Mouse (Mus musculus) gastrocnemius, postnatal 36 days (tissue): ENCODE measurements around the gene Gps1. TPM values are rescaled to one million over a fixed set of nuclear protein-coding genes. Genes with fewer than 3 reads are reported as not detected.
"Not testable (repeated sequence)": the region's sequence is repeated elsewhere in the genome, so short reads cannot be mapped to it uniquely, and the experiment has no call there.

Experiments used
- DNase-seq, 2 experiments: peaks; one replicate each; pipeline ENCODE4 v3.0.0; 2022
- intact Hi-C: fragments of 180-260 bp; cut with DNase I; formaldehyde crosslinking; loops from one replicate; pipeline ENCODE4 v1.15.1; 2025
- total RNA-seq, 2 experiments: library from RNA; stranded (reverse); gene quantifications; 2 replicates each; pipeline ENCODE4 v1.2.3; 2021

The Gps1 gene
- total RNA-seq, 2 experiments from 2014 or later: 52.6 to 52.7 TPM

DNA sequence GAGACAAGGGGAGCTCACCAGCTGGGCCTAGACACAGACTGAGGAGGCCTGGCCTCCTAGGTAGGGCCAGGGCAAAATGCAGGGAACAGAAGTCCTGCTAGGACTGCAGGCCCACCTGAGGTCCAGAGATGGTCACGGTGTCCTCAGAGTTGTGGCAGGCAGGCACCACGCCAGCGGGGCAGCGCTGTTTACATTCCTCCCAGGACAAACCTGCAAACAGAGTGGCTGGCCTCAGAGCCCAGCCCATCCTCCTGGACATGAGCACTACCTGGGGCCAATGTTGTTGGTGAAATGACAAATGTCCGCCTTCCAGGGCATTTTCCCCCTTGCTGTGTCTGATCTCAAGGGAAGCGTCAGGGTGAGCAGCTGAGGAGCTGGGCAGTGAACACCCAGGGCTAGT is 33.3 kb downstream of the Gps1 start:
- DNase-seq: no peak
- intact Hi-C loops: no loop called here

DNA sequence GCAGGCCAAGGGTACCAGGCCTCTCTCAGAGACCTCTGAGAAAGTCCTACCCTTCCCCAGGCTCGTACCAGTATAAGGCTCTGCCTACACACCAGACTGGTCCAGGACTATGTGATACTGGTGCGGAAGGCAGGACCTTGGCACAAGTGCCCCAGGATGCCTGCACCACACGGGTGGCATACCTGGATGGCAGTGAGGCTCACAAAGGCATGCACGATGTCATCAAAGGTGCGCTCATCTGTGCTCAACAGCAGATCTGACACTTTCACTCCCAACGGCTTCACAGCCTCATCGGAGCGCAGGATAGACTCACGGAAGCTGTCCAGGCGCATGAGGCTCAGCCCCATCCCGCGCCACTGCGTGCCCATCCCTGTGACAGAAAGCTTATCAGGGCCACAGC is 34.2 kb downstream of the Gps1 start:
- intact Hi-C loops: no loop called here

DNA sequence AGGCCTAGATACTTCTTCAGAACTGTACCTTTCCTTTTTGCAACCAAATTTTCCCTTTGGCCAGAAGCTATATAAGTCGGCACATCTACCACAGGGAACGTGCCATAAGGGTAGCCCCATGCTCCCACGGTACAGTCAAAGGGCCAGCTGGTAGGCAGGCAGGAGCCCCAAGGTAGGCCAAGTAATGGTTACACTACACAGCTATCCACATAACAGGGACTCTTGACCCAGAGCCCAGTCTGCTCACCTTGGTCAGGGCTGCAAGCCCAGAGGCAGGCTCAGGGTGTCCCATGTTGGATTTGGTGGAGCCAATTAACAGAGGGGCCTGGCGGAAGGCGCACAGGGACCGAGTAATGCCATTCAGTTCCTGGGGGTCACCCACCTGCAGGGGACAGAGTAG is 35.5 kb downstream of the Gps1 start:
- no peak for DNase-seq
- intact Hi-C loops: no loop called here

More for the DNA sequence above, 34.2 kb downstream of the Gps1 start:
- no peak for DNase-seq

DNA sequence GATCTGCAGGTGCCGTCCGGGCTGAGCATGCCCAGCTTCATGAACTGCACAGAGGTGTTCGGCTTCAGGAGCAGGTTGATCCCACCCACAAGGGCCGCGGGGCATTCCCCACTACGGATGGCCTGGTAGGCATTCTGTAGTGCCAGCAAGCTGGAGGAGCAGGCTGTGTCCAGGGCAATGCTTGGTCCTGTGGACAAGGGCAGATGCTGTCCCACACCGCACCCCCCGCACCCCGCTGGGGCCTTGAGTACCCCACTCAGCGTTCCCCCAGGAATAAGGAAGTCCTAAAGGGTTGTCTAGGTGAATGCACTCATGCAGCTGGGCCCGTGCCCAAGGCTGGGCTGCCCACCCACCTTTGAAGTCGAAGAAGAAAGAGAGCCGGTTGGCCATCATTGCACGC is 36.5 kb downstream of the Gps1 start:
- intact Hi-C loops: no loop called here
- DNase-seq: no peak

DNA sequence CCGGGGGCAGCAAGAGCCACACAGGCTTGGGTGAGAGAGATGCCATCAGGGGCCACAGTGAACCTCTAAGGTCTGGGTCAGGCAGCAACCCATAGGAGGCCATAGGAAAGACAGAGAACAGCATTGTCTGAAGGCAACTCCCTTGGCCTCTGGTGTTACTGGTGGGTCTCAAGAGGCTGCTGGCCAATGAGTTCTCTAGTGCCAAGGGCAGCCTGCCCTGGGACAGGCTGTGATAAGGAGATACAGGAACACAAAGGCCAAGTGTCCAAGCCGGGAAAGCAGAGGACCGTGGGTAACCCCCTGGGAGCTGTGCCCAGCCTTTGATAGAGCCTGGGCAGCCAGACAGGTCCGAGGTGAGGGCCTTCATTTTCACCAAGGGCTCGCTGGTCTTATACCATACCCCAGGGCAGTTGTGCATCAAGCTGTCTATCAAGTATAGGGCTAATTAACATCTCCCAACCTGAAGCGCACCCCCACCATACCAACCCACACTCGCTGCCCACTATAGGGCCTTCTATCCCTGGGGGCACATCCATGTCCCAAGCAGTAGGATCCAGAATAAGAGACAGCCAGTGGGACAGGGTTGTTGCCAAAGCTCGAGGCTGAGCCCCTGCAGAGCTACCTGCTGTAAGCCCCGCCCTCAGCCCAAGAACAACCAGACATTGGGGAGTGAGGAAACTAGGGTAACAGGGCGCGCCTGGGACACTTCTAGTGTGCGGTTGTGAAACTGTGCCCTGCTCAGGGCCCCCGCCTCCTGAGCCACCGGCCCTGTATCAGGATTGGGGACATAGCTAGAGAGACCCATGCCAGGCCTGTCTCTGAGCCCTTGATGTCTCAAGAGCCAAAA is 37.2 kb downstream of the Gps1 start:
- intact Hi-C loops: no loop called here
- DNase-seq: no peak

DNA sequence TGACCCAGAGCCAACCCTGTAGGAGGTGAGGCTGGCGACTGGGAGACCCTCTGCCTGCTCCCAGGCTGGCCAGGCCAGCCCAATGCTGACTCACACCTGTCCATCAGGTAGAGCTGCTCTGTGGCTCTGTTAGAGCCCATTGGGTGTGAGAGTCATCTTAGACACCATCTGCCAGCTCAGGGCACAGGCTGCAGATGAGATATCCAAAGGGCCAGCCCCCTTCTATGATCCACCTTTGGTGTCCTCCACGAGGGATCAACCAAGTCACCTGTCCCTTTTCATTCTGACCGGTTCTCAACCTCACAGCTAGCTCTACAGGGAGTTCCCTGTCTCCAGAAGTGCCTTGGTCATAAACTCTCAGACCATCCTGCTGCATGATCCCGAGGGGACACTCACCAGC is 38.2 kb downstream of the Gps1 start:
- no peak for DNase-seq
- intact Hi-C loops: no loop called here

DNA sequence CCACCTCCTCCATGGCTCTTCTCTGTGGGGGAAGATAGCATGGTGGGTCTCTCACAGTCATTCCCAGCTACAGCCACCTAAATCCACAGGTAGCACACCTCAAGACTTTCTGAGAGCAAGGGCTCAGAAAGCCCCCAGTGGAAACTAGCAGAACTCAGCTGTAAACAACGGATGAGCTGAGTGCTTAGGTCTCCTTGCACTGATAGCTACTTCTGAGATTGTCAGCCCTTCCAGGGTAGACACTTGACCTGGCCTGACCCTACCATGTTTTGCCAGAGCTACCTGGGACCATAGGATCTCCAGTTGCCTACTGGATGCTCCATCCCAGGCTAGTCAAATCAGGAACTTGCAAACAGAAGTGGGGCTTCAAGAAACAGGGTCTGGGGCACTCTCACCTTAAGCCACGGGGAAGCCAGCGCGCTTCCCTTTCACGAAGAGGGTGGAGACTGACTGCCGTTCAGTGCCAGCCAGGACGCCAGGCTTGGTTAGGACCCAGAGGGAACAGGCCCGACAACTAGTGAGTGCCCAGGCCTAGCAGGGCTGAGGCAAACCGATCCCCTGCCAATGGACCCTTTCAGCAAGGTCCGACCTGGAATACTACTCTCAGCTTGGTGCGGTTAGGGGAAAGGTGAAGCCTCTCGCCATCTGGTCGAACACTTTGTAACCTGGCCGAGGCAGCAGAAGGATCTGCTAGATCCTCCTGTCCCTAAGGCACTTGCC is 38.9 kb downstream of the Gps1 start:
- intact Hi-C loops: no loop called here
- DNase-seq: no peak

DNA sequence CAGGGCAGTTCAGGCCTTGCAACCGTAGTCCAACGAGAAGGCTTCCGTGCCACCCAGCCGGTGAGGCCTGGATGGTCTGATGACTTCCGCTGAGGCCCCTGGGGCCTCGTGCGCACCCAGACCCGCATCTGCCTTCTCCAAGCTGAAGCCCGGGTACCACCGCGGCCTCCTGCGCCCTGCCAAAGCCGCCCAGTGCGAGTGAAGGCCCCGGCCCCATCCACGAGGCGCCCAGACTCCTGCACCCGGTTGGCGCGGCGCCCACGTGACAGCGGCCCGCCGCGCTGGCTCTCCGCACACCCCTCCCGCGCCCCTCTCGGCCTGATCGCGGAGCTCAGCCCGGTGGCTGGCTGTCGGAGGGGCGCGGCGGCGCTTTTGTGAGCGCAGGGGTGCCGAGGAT is 39.5 kb downstream of the Gps1 start:
- intact Hi-C loops: no loop called here
- DNase-seq: no peak

DNA sequence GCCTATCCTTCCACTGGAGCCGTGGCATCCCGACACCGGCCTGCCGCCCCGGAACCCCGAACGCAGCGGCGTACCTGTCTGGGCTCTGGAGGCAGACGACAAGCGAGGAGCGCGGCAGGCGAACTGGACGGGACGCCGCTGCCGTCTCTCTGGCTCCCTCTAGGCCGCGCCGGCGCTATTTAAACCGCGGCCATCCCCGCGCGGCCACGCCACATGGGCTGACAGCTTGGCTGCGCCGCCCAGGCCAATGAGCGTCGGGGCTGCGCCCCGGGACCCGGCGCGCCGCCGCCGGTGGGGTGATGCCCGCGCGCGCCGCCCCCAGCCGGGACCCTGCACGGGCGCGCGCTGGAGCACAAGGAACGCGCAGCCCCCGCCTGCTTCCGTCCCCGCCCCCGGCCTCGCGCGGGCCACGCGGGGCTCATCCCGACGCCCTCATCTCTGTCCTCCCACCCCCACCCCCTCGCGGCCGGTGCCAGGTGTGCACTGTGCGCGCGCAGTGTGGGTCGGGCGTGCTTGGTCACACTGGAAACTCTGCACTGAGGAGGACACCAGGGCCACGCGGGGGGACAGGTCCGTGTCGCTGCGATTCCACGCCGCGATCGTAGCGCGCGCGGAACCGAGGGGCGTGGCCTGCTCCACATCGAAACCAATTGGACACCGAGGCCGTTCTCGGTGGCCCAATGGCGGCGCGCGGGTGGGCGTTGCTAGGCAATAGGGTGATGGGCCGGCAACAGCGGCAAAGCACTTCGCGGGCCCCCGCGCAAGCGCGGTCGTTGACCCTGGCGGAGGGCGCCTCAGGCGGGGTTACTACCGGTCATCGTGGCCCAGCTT is 40.1 kb downstream of the Gps1 start, which contains the start of gene Fasn:
Gene Fasn (minus strand): TSS at position 592 of the 831 bp plus-strand sequence.
- peak; percentile 91 to 94 for DNase-seq
- intact Hi-C loops: no loop called here

DNA sequence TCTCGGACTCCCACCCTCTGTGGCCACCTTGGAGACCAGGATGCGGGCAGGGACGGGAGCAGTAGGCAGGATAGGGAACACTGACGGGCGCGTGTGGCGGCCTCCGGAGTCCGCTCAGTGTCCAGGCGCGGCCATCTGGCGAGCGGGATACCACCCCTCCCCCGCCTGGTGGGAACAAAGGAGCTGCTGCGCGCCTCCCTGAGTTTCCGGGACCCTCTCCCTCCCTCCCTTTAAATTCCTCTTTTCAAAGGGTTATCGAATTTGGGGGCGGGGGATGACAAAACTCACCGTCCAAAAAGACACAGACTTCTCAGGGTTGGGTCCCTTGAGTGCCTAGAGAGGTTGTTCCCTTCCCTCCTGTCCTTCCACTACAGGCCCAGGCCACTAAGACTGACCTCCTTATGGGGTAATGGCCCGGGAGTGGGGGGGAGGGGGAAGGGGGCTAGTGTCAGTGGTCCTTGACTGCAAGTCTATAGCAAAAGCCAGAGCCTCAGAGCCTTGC is 40.8 kb downstream of the Gps1 start:
- intact Hi-C loops: no loop called here
- DNase-seq: no peak

DNA sequence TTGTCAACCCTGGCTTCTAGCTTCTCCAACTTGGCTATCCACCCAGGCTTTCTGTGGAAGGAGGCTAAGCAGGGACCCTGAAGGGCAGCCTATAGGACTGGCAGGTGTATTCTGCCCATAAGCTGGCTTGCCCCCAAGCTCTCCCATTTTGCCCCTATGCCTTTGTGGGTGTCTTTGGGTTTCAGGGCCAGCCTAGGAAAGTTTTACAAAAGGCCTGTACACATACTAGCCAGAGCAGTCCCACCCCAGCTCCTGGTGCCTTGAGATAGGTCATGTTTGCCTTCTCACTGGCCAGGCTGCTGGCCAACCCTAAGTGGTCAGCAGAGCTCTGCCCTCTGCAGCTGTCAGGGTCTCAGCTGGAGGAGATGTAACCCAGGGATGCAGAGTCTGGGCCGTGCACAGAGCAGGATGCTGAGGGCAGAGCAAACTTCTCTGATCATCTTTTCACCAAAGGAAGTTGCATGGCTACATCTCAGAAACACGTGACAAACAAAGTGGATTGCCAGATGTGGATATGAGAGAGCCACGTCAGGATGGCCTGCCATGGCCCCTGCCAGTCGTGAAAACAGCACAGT is 41.3 kb downstream of the Gps1 start:
- intact Hi-C loops: no loop called here
- DNase-seq: no peak

DNA sequence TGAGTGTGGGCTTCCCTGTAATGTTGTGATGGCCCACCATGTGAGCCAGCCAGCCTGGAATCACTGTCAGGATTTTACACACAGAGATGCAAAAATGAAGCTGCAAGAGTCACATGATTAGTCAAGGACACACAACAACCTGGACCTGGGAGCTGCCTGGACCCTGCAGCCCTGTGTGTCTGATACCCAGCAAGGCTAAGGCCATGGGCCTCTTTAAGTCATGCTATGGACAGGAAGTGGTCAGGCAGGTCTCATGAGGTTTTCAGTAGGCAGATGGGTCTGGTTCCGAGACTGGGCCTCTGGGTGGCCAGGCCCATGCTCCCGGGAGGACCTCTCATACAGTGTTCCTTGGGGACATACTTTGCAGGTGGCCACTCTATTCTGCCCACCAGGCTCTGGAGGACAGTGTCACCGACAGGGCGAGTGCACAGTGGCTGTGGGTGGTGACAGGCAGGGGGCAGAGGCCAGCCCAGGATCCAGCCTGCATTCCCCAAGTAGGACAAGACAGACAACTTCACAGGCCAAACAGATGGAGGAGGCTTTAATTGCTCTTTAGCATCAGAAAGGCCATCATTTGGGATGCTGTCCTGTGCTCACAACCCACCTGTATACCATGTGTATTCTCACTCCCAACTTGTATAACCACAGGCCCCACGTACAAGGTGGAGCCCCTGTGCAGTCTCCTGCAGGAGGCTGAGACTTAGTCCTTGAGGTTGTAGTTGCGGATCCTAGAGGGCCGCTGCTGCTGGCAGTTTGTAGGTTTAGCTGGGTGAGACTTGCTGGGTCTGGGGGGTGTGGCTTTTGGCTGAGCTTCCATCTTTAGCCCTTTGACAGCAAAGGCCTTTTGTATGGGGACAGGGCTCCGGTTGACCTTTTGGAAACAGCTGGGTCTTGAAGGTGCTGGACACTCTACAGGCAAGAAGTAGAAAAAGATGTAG is 42.2 kb downstream of the Gps1 start:
- intact Hi-C loops: no loop called here

DNA sequence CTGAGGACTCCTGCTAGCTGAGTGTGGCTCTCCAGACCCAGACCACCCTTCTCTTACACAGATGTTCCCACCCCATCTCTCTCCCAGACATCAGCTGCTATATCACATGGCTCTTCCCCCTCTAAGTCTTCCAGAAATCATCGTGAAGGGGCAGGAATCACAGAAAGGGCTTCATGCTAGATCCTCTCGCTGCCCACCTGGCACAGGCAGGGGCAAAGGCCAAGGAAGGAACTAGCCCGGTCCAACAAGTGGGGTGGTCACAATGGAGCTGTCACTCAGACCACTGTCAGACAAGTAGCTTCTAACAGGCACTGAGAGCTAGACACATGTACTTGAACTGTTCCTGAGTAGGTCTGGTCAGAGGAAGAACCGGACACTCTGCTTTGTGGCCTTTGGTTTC is 44.3 kb downstream of the Gps1 start:
- intact Hi-C loops: no loop called here
- DNase-seq: no peak

More for the DNA sequence above, 42.2 kb downstream of the Gps1 start:
- DNase-seq: no peak

DNA sequence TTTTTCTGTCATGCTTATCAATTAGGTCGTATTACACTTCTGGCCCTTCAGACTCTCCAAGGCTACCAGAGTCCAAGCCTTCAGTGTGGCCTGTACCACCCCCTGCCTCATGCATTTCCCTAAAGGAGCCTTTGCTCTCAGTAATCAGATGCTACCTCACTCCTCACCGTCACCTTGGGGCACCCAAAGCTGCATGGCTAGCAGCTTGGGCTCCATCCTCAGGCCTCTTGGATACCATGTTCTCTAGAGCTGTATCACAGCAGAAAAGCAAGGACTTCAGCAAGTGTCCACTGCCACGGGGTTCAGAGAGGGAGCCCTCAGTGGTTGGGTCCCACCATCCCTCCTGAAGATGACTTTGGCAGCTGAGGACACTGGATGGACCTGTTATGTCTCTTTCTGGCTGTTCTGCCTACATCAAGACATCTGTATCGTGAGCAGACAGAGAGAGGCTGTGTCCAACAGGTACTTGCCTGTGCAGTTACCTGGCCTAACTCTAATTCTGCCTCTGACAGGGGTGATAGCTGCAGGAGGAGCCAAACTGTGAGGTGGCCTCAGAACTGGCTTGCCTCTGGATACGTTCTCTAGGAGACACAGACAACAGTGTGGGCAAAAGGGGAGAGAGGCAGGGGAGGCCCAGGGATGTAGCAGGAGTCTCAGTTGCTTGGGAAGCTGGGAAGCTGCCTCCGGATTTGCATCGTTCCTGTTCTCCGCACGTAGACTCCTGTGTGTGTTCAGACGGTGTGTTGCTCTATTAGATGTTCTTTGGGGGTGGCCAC is 45.9 kb downstream of the Gps1 start:
- DNase-seq: no peak
- intact Hi-C loops: no loop called here

DNA sequence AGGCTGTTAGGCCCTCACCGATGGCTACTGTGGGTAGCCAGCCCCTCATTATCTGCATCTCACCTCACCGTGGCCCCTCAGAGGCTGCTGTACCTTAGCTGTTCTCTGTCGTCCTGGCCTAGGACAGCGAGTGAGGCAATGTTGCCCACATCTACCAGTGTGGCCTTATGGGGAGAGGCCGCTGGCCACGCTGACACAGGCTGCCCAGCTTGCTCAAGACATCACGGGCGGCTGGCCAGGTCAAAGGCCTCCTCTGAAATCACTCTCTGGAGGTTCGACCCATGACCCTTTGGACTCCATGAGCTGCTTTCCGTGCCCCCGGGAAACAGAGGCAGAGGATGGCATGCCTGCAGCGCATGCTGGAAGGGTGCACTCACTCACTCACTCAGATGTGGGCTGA is 46.6 kb downstream of the Gps1 start:
- DNase-seq: no peak
- intact Hi-C loops: no loop called here

DNA sequence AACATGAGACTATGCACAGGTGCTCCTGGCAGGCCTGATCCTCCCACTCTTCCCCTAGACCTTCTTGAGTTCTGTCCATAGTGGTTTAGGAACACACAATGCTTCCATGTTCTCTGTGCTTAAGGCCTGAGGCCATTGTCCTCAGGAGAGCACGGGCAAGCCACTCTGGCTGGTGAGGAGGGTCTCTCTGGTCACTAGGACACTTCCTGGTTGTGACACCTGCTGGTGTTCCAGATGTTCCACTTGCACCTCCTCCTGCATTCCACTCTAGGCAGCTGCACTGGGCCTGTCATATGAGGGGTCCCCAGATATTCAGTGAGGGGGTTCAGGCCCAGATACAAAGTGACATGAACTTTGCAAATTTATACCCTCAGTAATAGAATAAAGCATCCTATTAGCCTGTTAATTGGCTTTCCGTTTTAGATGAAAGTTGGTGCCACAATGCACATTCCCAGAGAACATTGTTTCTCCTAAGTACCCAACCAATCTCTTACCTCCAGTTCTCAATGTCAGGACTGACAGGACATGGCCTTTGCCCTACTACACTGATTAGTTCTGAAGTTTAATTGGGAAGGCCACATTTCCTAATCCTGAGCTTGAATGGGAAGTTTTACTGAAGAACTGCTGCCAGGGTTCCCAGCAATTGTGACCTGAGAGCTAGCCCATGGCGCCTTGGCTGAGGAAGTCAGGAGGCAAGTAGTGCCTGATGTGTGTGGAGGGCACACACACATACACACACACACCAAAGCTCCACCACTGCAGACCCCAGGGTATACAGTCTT is 47.8 kb downstream of the Gps1 start:
- intact Hi-C loops: no loop called here
- peak in 1 of 2 experiments; percentile 7 for DNase-seq

DNA sequence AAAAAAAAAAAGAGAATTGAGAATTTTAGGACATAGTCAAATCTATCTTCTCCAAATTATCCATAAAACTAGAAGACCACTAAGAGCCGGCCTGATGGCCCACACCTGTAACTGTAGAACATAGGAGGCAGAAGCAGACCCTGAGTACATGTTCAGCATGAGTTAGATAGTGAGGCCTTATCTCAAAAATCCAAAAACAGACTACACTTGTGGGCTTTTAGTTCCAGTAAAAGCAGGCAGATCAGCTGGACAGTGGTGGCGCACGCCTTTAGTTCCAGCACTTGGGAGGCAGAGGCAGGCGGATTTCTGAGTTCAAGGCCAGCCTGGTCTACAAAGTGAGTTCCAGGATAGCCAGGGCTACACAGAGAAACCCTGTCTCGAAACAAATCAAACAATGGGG is 48.9 kb downstream of the Gps1 start:
- DNase-seq, intact Hi-C loops: not testable (repeated sequence)
